Mouse (Mus musculus): ENCODE data around the gene Olfr1414. TPM values are rescaled to one million over a fixed set of nuclear protein-coding genes. Genes with fewer than 3 reads are reported as not detected.

Olfr1414 gene
- polyA plus RNA-seq, 1 experiment, result not detected

DNA sequence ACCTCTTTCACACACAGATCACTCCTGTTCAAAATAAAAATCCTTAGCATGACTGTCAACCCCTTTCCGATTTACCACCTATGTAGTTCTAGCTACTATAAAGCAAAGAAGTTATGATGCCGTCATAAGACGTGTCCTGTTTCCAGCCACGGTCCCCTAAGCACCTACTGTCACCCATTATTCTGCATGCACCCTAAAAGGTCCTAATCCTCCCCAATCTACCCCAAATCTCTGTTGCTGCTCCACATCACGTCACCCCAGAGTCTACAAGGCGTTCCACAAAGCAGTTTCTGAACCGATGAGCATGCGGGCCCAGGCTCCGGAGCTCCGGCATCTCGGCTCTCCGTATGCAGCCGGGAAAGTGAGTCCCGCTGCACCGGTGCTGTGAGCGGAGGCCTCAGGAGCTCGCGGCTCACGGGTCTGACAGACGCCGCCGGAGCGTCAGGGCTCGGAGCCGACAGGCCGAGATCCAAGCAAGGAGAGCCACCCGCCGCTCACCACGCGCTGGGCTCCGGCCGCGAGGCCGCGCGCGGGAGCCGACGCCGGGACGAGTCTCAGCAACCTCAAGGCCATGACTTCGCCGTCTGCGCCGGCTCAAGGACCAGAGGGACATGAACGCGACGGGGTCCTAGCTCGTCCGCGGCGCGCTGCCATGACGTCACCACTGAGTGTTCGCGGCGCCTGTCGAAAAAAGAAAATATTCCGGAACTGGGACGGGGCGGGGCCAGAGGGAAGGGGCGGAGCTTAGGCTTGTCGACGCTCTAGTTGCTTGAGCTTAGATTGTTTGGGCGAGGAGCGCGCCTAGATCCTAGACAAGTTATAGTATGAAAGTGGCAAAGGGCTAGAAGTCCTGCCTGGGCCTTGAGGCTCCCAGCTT is 45.1 kb downstream of the Olfr1414 start, which contains the start of gene Ndufa10:
Ndufa10 (minus strand) TSS at position 696 of the 877 bp plus-strand sequence.
- H3ac ChIP-seq (ENCODE audit: control insufficient read depth, insufficient read length, low read depth), result peak within 1 kb of the TSS; percentile 87

DNA sequence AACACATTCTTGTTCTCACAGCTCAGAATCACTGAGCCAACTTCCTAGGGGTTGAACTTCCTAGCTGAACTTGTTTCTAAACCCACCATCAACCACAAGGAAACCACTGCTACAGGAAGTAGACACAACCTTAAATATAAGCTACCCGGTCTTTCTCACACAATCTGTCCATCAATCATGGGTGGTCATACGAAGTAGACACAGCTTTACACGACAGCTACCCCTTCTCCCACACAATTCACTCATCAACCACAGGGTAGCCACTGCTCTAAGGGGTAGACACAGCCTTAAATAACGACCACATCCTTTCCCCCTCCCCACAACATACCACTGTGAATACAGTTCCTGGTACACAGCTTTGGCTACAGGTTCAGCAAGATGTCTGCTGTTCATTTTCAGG is 49.6 kb downstream of the Olfr1414 start:
- H3K36me3 ChIP-seq (ENCODE audit: control insufficient read depth, insufficient read depth), result peaks cover 64% of the 10 kb centered on the region
- no peak overlapping the region for H3ac ChIP-seq (ENCODE audit: control insufficient read depth, insufficient read length, low read depth)
- H3K27me3 ChIP-seq (ENCODE audit: control insufficient read depth, insufficient read depth, insufficient read length), result no peaks in the 10 kb centered on the region
- H3K4me3 ChIP-seq (ENCODE audit: insufficient read depth, poor library complexity, severe bottlenecking), result no peak overlapping the region
- TF ChIP-seq FOSL1 (IDR thresholded peaks at IDR 0.05; ENCODE audit: insufficient read depth, low read length, poor library complexity, severe bottlenecking), result no peak
- no peak for TF ChIP-seq MAX (IDR thresholded peaks at IDR 0.05)
- no peak for TF ChIP-seq USF1 (IDR thresholded peaks at IDR 0.05; ENCODE audit: low read depth)
- TF ChIP-seq MYOD1 (IDR thresholded peaks at IDR 0.05; ENCODE audit: control insufficient read depth, insufficient read length, low read depth), result no peak
- TF ChIP-seq CTCF (IDR thresholded peaks at IDR 0.05; ENCODE audit: control insufficient read depth, insufficient read depth, insufficient read length), result no peak
- peaks cover 27% of the 10 kb centered on the region for H3K79me2 ChIP-seq (ENCODE audit: control insufficient read depth, insufficient read depth)
- H3K79me3 ChIP-seq (ENCODE audit: low read depth), result peaks cover 25% of the 10 kb centered on the region

More for the DNA sequence above, 45.1 kb downstream of the Olfr1414 start, which contains the start of gene Ndufa10:
- H3K79me2 ChIP-seq (ENCODE audit: control insufficient read depth, insufficient read depth), result peaks cover 27% of the 10 kb centered on the region
- H3K36me3 ChIP-seq (ENCODE audit: control insufficient read depth, insufficient read depth), result peaks cover 22% of the 10 kb centered on the region
- H3K79me3 ChIP-seq (ENCODE audit: low read depth), result peaks cover 24% of the 10 kb centered on the region
- TF ChIP-seq MAX (IDR thresholded peaks at IDR 0.05) (peak; percentile 95), FOSL1 (IDR thresholded peaks at IDR 0.05; ENCODE audit: insufficient read depth, low read length, poor library complexity, severe bottlenecking) (no peak)
- H3K27me3 ChIP-seq (ENCODE audit: control insufficient read depth, insufficient read depth, insufficient read length), result peaks cover 4% of the 10 kb centered on the region
- H3K4me3 ChIP-seq (ENCODE audit: insufficient read depth, poor library complexity, severe bottlenecking), result peak within 1 kb of the TSS; percentile 89

DNA sequence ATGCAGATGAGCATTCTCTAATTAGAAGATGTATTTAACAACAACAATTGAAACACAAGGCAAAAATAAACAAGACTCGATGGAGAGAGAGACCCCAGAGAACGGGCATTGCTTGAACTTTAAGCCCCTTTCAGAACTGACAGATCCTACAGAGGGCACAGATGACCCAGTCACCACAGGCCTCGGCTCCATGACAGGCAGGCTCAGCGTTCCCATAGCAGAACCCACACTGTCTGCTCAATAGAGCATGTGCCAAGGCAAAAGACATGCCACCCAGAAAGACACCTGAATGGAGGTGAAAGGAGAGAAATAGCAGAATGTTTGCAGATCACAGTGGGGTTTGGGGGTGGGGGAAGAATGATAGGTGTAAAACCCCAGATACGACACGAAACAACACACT is 60.0 kb downstream of the Olfr1414 start:
- TF ChIP-seq CTCF (IDR thresholded peaks at IDR 0.05; ENCODE audit: control insufficient read depth, insufficient read depth, insufficient read length), result no peak
- no peak for TF ChIP-seq FOSL1 (IDR thresholded peaks at IDR 0.05; ENCODE audit: insufficient read depth, low read length, poor library complexity, severe bottlenecking)
- Histone ChIP-seq H3K36me3 (ENCODE audit: control insufficient read depth, insufficient read depth) (peaks cover 92% of the 10 kb centered on the region), H3K27me3 (ENCODE audit: control insufficient read depth, insufficient read depth, insufficient read length) (no peaks in the 10 kb centered on the region), H3K4me3 (ENCODE audit: insufficient read depth, poor library complexity, severe bottlenecking) (no peak overlapping the region), H3K79me3 (ENCODE audit: low read depth) (no peaks in the 10 kb centered on the region), H3ac (ENCODE audit: control insufficient read depth, insufficient read length, low read depth) (no peak overlapping the region), H3K79me2 (ENCODE audit: control insufficient read depth, insufficient read depth) (no peaks in the 10 kb centered on the region)

DNA sequence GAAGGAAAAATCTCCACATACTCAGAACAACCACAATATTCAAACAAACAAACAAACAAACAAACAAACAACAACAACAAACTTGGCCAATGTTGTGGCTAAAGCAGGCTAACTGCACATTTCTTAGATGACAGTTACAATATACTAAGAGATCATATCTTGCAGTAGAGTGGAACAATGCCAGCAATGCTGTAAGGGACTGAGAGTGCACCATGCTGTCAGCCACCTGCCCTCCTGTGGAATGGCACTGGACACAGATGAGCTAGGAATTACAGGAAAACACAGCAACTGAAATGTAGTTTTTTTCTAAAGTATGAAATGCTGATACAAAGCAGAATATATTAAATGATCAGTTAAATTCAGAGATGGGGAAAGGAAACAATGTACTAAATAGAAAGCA is 60.7 kb downstream of the Olfr1414 start:
- Histone ChIP-seq H3K79me2 (ENCODE audit: control insufficient read depth, insufficient read depth) (no peaks in the 10 kb centered on the region), H3K27me3 (ENCODE audit: control insufficient read depth, insufficient read depth, insufficient read length) (no peaks in the 10 kb centered on the region), H3K4me3 (ENCODE audit: insufficient read depth, poor library complexity, severe bottlenecking) (no peak overlapping the region), H3ac (ENCODE audit: control insufficient read depth, insufficient read length, low read depth) (no peak overlapping the region), H3K36me3 (ENCODE audit: control insufficient read depth, insufficient read depth) (peaks cover 93% of the 10 kb centered on the region), H3K79me3 (ENCODE audit: low read depth) (no peaks in the 10 kb centered on the region)
- TF ChIP-seq CTCF (IDR thresholded peaks at IDR 0.05; ENCODE audit: control insufficient read depth, insufficient read depth, insufficient read length), result no peak
- no peak for TF ChIP-seq MYOD1 (IDR thresholded peaks at IDR 0.05; ENCODE audit: control insufficient read depth, insufficient read length, low read depth)
- TF ChIP-seq MYOG (IDR thresholded peaks at IDR 0.05; ENCODE audit: control insufficient read depth, extremely low read depth, insufficient read length), result no peak
- TF ChIP-seq USF1 (IDR thresholded peaks at IDR 0.05; ENCODE audit: low read depth), result no peak
- no peak for TF ChIP-seq FOSL1 (IDR thresholded peaks at IDR 0.05; ENCODE audit: insufficient read depth, low read length, poor library complexity, severe bottlenecking)
- TF ChIP-seq MAX (IDR thresholded peaks at IDR 0.05), result no peak
- TF ChIP-seq CEBPB (IDR thresholded peaks at IDR 0.05; ENCODE audit: low read depth), result no peak

Small RNAs within 50 kb of the gene (microRNA-seq; reads per million reads assigned to microRNA genes)
- 3.6 reads per million, percentile 48 among the genes with 10 or more reads in this experiment for gene Mir6900 (ENCODE audit: borderline microRNAs expressed)

Other genes starting within 250 kb of the Olfr1414 start
- 112 TPM for gene Ndufa10, start 44.8 kb downstream of the Olfr1414 start, polyA plus RNA-seq (2012; fragmentation: generic; extraction: Trizol)
- gene Olfr1416, start 33.5 kb downstream of the Olfr1414 start, polyA plus RNA-seq (2012; fragmentation: generic; extraction: Trizol), result not detected
- gene Olfr1415, start 22.6 kb downstream of the Olfr1414 start, polyA plus RNA-seq (2012; fragmentation: generic; extraction: Trizol), result not detected
- gene Olfr1413, start 52.7 kb upstream of the Olfr1414 start, polyA plus RNA-seq (2012; fragmentation: generic; extraction: Trizol), result not detected
- gene Olfr1412, start 67.1 kb upstream of the Olfr1414 start, polyA plus RNA-seq (2012; fragmentation: generic; extraction: Trizol), result not detected
- gene Olfr1411, start 75.8 kb upstream of the Olfr1414 start, polyA plus RNA-seq (2012; fragmentation: generic; extraction: Trizol), result not detected
- not detected for gene Olfr1410, start 87.1 kb upstream of the Olfr1414 start, polyA plus RNA-seq (2012; fragmentation: generic; extraction: Trizol)
- gene Olfr12, start 99.1 kb upstream of the Olfr1414 start, polyA plus RNA-seq (2012; fragmentation: generic; extraction: Trizol), result not detected
- gene Cops9, start 123.3 kb upstream of the Olfr1414 start, polyA plus RNA-seq (2012; fragmentation: generic; extraction: Trizol), result 430 TPM
- not detected for gene Otos, start 130.2 kb upstream of the Olfr1414 start, polyA plus RNA-seq (2012; fragmentation: generic; extraction: Trizol)